Mouse (Mus musculus): Measurements from ENCODE around the gene Arrdc2.

Gene Arrdc2

DNA sequence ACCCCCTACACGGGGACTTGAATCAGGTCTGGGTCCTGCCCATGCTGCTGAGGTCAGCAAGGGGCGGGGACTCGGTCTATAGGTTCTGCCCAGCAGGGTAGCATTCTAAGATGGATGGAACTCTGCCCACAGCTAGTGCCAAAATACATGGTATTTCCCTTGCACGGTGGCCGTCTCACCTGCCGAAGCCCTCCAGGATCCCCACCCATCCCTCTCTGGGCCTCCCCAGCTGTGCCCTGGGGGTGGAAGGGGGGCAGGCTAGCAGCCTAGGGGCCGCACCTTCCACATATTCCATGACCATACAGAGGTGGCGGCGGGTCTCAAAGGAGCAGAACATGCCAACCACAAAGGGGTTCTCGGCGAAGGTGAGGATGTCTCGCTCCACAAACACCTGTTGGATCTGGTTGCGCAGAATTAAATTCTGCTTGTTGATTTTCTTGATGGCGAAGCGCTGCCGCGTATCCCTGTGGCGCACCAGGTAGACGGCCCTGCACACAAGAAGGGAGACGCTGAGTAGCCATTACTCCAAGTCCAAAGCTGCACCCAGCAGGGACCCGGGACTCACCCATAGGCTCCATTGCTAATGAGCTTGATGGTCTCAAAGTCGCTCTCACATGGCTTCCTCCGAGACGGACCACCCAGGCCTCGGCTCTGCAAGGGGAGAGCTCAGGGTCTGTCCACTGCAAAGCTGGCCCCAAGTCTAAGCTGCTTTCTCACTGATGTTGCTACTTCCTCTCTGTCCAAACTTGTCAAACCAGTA lies 53.0 kb downstream of the Arrdc2 start:
- DNase-seq: no peak

Data from layer of hippocampus, adult 9-11 months (tissue).